Mouse (Mus musculus) liver, adult 2 months (tissue): ENCODE data around the gene Wipf1. TPM values are rescaled to one million over a fixed set of nuclear protein-coding genes. Genes with fewer than 3 reads are reported as not detected.
A peak's percentile ranks its signal among the peaks of the same experiment; 100 is the strongest.

Experiments used
- DNase-seq: peaks from one replicate; pipeline ENCODE4 v3.0.0-alpha.2; 2011; ENCODE audit warnings: low read depth, low spot score; ENCODE audit errors: extremely low read depth
- H3K27ac ChIP-seq: fragments of 200-500 bp; replicated peaks from 2 replicates; pipeline ENCODE4 v1.5.1; 2012; ENCODE audit warnings: low read depth, mild to moderate bottlenecking, control low read depth, inconsistent platforms, low read length; ENCODE audit not compliant: insufficient read depth
- H3K27me3 ChIP-seq: fragments of 200-500 bp; 2 replicates; pipeline ENCODE4 v1.6.1; 2012; ENCODE audit warnings: mild to moderate bottlenecking, moderate library complexity, low read length, inconsistent platforms; ENCODE audit not compliant: control insufficient read depth, insufficient read depth
- H3K36me3 ChIP-seq: fragments of 200-500 bp; 2 replicates; pipeline ENCODE4 v1.6.1; 2012; ENCODE audit warnings: low read length, inconsistent platforms; ENCODE audit not compliant: control insufficient read depth, insufficient read depth
- H3K4me1 ChIP-seq: fragments of 200-500 bp; 2 replicates; pipeline ENCODE4 v1.6.1; 2011; ENCODE audit warnings: low read length; ENCODE audit not compliant: control insufficient read depth, insufficient read depth
- H3K4me3 ChIP-seq: fragments of 200-500 bp; 2 replicates; pipeline ENCODE4 v1.5.1; 2011; ENCODE audit warnings: low read depth, mild to moderate bottlenecking, control low read depth, low read length, moderate library complexity; ENCODE audit not compliant: insufficient read depth
- H3K79me2 ChIP-seq: fragments of 200-500 bp; 2 replicates; pipeline ENCODE4 v1.6.1; 2012; ENCODE audit warnings: inconsistent platforms, mild to moderate bottlenecking, low read length, moderate library complexity; ENCODE audit not compliant: control insufficient read depth, insufficient read depth
- H3K9ac ChIP-seq: fragments of 200-500 bp; 2 replicates; pipeline ENCODE4 v1.6.1; 2012; ENCODE audit warnings: low read depth, mild to moderate bottlenecking, control low read depth, inconsistent platforms, low read length
- CTCF ChIP-seq: fragments of 200-500 bp; IDR thresholded peaks from 2 replicates; pipeline ENCODE4 v1.5.1; 2011; ENCODE audit warnings: low read depth, low read length, control low read depth
- POLR2A ChIP-seq: fragments of 200-500 bp; IDR thresholded peaks from 2 replicates; pipeline ENCODE4 v1.6.1; 2011; ENCODE audit warnings: low read length, control low read depth; ENCODE audit not compliant: insufficient read depth; ENCODE audit errors: extremely low read depth
- WGBS: fragments of 180-500 bp; shearing (Covaris S2); methylation state at CpG from one replicate; pipeline ENCODE4 v1.1.7; 2018; 5-methylcytosine and 5-hydroxymethylcytosine counted together
- polyA plus RNA-seq: library from polyadenylated mRNA; depleted of rRNA; stranded (reverse); fragments of >200 nt; gene quantifications from 2 replicates; pipeline ENCODE4 v1.2.3, GENCODE M21; 2012
- total RNA-seq: library from RNA; depleted of rRNA; stranded (reverse); fragments of >200 nt; gene quantifications from 2 replicates; pipeline ENCODE4 v1.2.3, GENCODE M21; 2014

The Wipf1 gene
- total and polyA plus RNA-seq, 2 experiments: 1.4 to 1.7 TPM

GRCm38 (mm10) chr2:73498322-73498721 lies 31.2 kb downstream of the Wipf1 start:
- no peaks in the 10 kb centered on the region; the same call in 1 of the 2 replicates for H3K4me1 ChIP-seq
- no peak for DNase-seq
- no peaks in the 10 kb centered on the region for H3K79me2 ChIP-seq
- no peak overlapping the region for H3K27ac ChIP-seq
- no peak overlapping the region for H3K4me3 ChIP-seq
- no peaks in the 10 kb centered on the region for H3K36me3 ChIP-seq
- H3K27me3 ChIP-seq: no peaks in the 10 kb centered on the region
- TF ChIP-seq CTCF (no peak), POLR2A (no peak)
- no peak overlapping the region for H3K9ac ChIP-seq

GRCm38 (mm10) chr2:73497572-73497971 lies 32.0 kb downstream of the Wipf1 start:
- 85% methylated on average over 3 of the region's 3 CpGs for WGBS
- no peaks in the 10 kb centered on the region for H3K36me3 ChIP-seq
- no peaks in the 10 kb centered on the region; the same call in 1 of the 2 replicates for H3K79me2 ChIP-seq
- H3K27ac ChIP-seq: no peak overlapping the region
- H3K4me3 ChIP-seq: no peak overlapping the region
- H3K4me1 ChIP-seq: no peaks in the 10 kb centered on the region; the same call in 1 of the 2 replicates
- no peak for DNase-seq
- H3K27me3 ChIP-seq: no peaks in the 10 kb centered on the region
- no peak overlapping the region for H3K9ac ChIP-seq
- no peak for TF ChIP-seq CTCF
- TF ChIP-seq POLR2A: no peak

- no peak overlapping the region for H3K4me3 ChIP-seq
- no peaks in the 10 kb centered on the region for H3K36me3 ChIP-seq
- no peak for DNase-seq
- H3K9ac ChIP-seq: no peak overlapping the region
- TF ChIP-seq CTCF (no peak), POLR2A (no peak)
- no peaks in the 10 kb centered on the region; the same call in 1 of the 2 replicates for H3K79me2 ChIP-seq
- no peaks in the 10 kb centered on the region for H3K27me3 ChIP-seq
- WGBS: 89% methylated on average over 9 of the region's 9 CpGs
- no peak overlapping the region for H3K27ac ChIP-seq
- no peaks in the 10 kb centered on the region; the same call in 1 of the 2 replicates for H3K4me1 ChIP-seq
Observed at GRCm38 (mm10) chr2:73496944-73497343, 32.6 kb downstream of the Wipf1 start.

GRCm38 (mm10) chr2:73496329-73496685 lies 33.2 kb downstream of the Wipf1 start:
- no peak overlapping the region for H3K4me3 ChIP-seq
- TF ChIP-seq POLR2A (no peak), CTCF (no peak)
- peaks cover 5% of the 10 kb centered on the region; the same call in 1 of the 2 replicates for H3K4me1 ChIP-seq

GRCm38 (mm10) chr2:73495617-73496328 lies 33.8 kb downstream of the Wipf1 start:
- H3K36me3 ChIP-seq: no peaks in the 10 kb centered on the region
- H3K4me1 ChIP-seq: peaks cover 5% of the 10 kb centered on the region; the same call in 1 of the 2 replicates
- H3K4me3 ChIP-seq: no peak overlapping the region
- WGBS: 42% methylated on average over 16 of the region's 16 CpGs
- peak overlapping the region; percentile 53 for H3K27ac ChIP-seq
- no peak for DNase-seq
- H3K27me3 ChIP-seq: no peaks in the 10 kb centered on the region
- no peak overlapping the region for H3K9ac ChIP-seq
- TF ChIP-seq POLR2A (no peak), CTCF (no peak)
- no peaks in the 10 kb centered on the region; the same call in 1 of the 2 replicates for H3K79me2 ChIP-seq

More at GRCm38 (mm10) chr2:73496329-73496685, 33.2 kb downstream of the Wipf1 start:
- peak overlapping the region; percentile 53 for H3K27ac ChIP-seq
- no peak overlapping the region for H3K9ac ChIP-seq
- H3K27me3 ChIP-seq: no peaks in the 10 kb centered on the region
- no peak for DNase-seq
- 64% methylated on average over 4 of the region's 4 CpGs for WGBS
- H3K36me3 ChIP-seq: no peaks in the 10 kb centered on the region
- H3K79me2 ChIP-seq: no peaks in the 10 kb centered on the region; the same call in 1 of the 2 replicates

- Histone ChIP-seq H3K4me1 (peaks cover 5% of the 10 kb centered on the region; the same call in 1 of the 2 replicates), H3K4me3 (no peak overlapping the region), H3K79me2 (no peaks in the 10 kb centered on the region; the same call in 1 of the 2 replicates), H3K27ac (no peak overlapping the region), H3K27me3 (no peaks in the 10 kb centered on the region), H3K36me3 (no peaks in the 10 kb centered on the region), H3K9ac (no peak overlapping the region)
- TF ChIP-seq POLR2A (no peak), CTCF (no peak)
- 77% methylated on average over 3 of the region's 3 CpGs for WGBS
- no peak for DNase-seq
Observed at GRCm38 (mm10) chr2:73493517-73493916, 36.0 kb downstream of the Wipf1 start.
